Mouse (Mus musculus) activated CD4-positive, CD25-positive, alpha-beta regulatory T cell, adult 4 months (primary cell): ENCODE results near the gene Abcb9. TPM values are rescaled to one million over a fixed set of nuclear protein-coding genes. Genes with fewer than 3 reads are reported as not detected.

Source experiments
- polyA plus RNA-seq, 2 experiments: library from polyadenylated mRNA; unstranded; fragments of 100-300 nt; shearing (Covaris generic); gene quantifications; one replicate each; pipeline ENCODE4 v1.2.1; 2017

Abcb9 gene
- polyA plus RNA-seq, 2 experiments from 2014 or later: 12.0 to 23.4 TPM

Other genes with a start within 250 kb of the Abcb9 start
- gene Hcar2, start 230.3 kb downstream of the Abcb9 start, polyA plus RNA-seq: not detected
- gene Hcar1, start 215.8 kb downstream of the Abcb9 start, polyA plus RNA-seq: not detected
- 10 to 100 TPM; 81.2 to 84.6 TPM for gene Denr, start 188.6 kb downstream of the Abcb9 start, polyA plus RNA-seq
- 1 to 10 TPM; 3.1 to 3.7 TPM for gene Gm43518, start 168.4 kb downstream of the Abcb9 start, polyA plus RNA-seq
- gene Ccdc62, start 165.1 kb downstream of the Abcb9 start, polyA plus RNA-seq: 1 to 10 TPM; 6.1 to 6.9 TPM
- 10 to 100 TPM in 1 of 2 experiments, 1 to 10 TPM in 1; 9.9 to 12.9 TPM for gene Hip1r, start 122.2 kb downstream of the Abcb9 start, polyA plus RNA-seq
- 10 to 100 TPM; 17.6 to 22.8 TPM for gene Vps37b, start 63.5 kb downstream of the Abcb9 start, polyA plus RNA-seq
- gene Ogfod2, start 16.5 kb upstream of the Abcb9 start, polyA plus RNA-seq: 10 to 100 TPM; 16.3 to 21.2 TPM
- gene Arl6ip4, start 20.3 kb upstream of the Abcb9 start, polyA plus RNA-seq: 10 to 100 TPM; 59.1 to 76.7 TPM
- gene Pitpnm2, start 154.0 kb upstream of the Abcb9 start, polyA plus RNA-seq: 10 to 100 TPM; 10.6 to 11.3 TPM
- gene Mphosph9, start 232.2 kb upstream of the Abcb9 start, polyA plus RNA-seq: 10 to 100 TPM; 14.2 to 15.3 TPM
- gene 2810006K23Rik, start 232.3 kb upstream of the Abcb9 start, polyA plus RNA-seq: 10 to 100 TPM; 11.0 to 18.3 TPM